Mouse (Mus musculus) activated CD4-positive, CD25-positive, alpha-beta regulatory T cell, adult 4 months (primary cell): ENCODE measurements around the gene Tipin. TPM values are rescaled to one million over a fixed set of nuclear protein-coding genes. Genes with fewer than 3 reads are reported as not detected.

Source experiments
- ATAC-seq: one replicate; pipeline ENCODE4 v1.8.0; 2017
- polyA plus RNA-seq, 2 experiments: library from polyadenylated mRNA; unstranded; fragments of 100-300 nt; shearing (Covaris generic); gene quantifications; one replicate each; pipeline ENCODE4 v1.2.1; 2017

The Tipin gene
- polyA plus RNA-seq, 2 experiments from 2014 or later: 74.5 to 93.6 TPM

DNA sequence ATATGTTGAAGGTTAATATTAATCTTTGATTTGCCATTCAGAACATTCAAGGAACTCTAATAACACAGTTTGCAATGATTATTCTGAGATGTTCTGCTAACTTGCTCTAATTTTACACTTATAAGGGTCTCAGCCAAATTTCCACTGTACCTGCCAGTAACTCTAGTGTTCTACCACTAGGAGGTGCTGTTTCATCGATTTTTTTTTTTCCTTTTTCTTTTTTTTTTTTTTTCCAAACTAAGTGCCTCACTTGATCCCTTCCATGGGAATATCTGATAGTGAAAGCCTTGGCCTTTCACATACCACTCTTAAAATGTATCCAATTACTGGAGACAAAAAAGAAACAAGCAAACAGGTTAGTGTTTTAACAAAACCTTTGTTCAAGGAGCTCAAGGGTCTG lies 66.0 kb downstream of the Tipin start:
- no peak for ATAC-seq

DNA sequence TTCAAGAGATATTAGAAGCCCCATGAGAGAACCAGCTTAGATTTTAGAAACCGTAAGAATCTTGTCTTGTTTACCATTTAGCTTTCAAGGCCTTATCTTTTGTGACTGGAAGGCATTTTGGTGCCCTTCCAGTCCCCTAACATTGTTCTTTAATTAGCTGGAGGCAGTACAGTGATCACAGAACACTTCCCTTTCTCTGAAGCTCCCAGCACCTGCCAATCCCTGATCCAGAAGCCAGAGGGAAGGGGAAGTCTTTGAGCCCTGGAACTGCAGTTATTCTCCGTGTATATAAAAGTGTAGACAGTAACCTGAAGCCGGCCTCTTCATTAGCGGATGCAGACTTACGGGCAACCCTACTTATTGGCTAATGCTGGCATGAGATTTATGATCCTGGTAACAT lies 68.1 kb downstream of the Tipin start:
- ATAC-seq: no peak

DNA sequence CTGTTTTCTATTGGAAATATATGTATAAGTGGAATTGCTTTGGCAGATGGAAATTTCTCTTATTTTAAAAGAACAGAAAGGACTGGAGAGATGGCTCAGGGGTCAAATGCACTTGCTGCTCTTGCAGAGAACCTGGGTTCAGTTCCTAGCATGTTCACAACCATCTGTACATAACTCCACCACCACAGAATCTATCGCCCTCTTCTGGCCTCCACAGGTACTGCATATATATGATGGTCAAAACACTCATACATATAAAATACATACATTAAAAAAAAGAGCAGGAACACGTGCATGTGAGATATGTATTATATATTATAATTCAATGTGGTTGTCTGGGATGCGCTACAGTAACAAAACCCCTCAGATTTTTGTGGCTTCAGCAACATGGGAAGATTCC lies 69.8 kb downstream of the Tipin start:
- ATAC-seq: no peak

Other genes with a start within 250 kb of the Tipin start
- not detected for gene Lctl, start 164.4 kb upstream of the Tipin start, polyA plus RNA-seq
- 1 to 10 TPM; 5.6 to 7.7 TPM for gene Zwilch, start 108.5 kb upstream of the Tipin start, polyA plus RNA-seq
- 1,000 to 10,000 TPM; 3,242 to 3,314 TPM for gene Rpl4, start 108.2 kb upstream of the Tipin start, polyA plus RNA-seq
- 10 to 100 TPM; 52.3 to 56.8 TPM for gene Snapc5, start 102.3 kb upstream of the Tipin start, polyA plus RNA-seq
- 10 to 100 TPM in 1 of 2 experiments, 1 to 10 TPM in 1; 4.4 to 12.2 TPM for gene Uchl4, start 46.4 kb upstream of the Tipin start, polyA plus RNA-seq
- gene Map2k1, start 27.9 kb upstream of the Tipin start, polyA plus RNA-seq: 10 to 100 TPM; 22.9 to 26.6 TPM
- gene Dis3l, start 59.7 kb downstream of the Tipin start, polyA plus RNA-seq: 1 to 10 TPM; 9.5 to 9.8 TPM
- under 1 TPM; 0.14 to 0.28 TPM for gene Megf11, start 104.0 kb downstream of the Tipin start, polyA plus RNA-seq